Mouse (Mus musculus) embryo, embryonic 10 days (tissue): ENCODE data around the gene Krtap9-3.

Source experiments
- DNase-seq: peaks from one replicate; pipeline ENCODE4 v3.0.0-alpha.2; 2015; ENCODE audit warnings: low spot score

Krtap9-3 gene

GRCm38 (mm10) chr11:99566530-99566929 lies 31.4 kb downstream of the Krtap9-3 start, which contains the start of gene Krtap3-1:
TSS of gene Krtap3-1 (minus strand) at chr11:99566630.
- DNase-seq: no peak

GRCm38 (mm10) chr11:99562580-99562979 lies 35.3 kb downstream of the Krtap9-3 start:
- no peak for DNase-seq

- no peak for DNase-seq
These were observed 38.5 kb downstream of the Krtap9-3 start, which contains the start of gene Gm11939 for GRCm38 (mm10) chr11:99559366-99559765. TSS of gene Gm11939 (minus strand) at chr11:99559466.

GRCm38 (mm10) chr11:99557976-99558745 lies 39.7 kb downstream of the Krtap9-3 start:
- no peak for DNase-seq

GRCm38 (mm10) chr11:99556753-99557152 lies 41.2 kb downstream of the Krtap9-3 start, which contains the start of gene Krtap3-2:
TSS of gene Krtap3-2 (minus strand) at chr11:99556853.
- no peak for DNase-seq

- no peak for DNase-seq
These were observed 41.7 kb downstream of the Krtap9-3 start for GRCm38 (mm10) chr11:99556195-99556594.

- DNase-seq: no peak
These were observed 47.1 kb downstream of the Krtap9-3 start, which contains the start of gene Krtap3-3 for GRCm38 (mm10) chr11:99550765-99551164. TSS of gene Krtap3-3 (minus strand) at chr11:99550865.

- no peak for DNase-seq
These were observed 50.0 kb downstream of the Krtap9-3 start for GRCm38 (mm10) chr11:99547892-99548291.
